Mouse (Mus musculus) right cerebral cortex, postnatal 4 days (tissue): ENCODE data around the gene Selenok.

Experiments used
- DNase-seq: peaks from one replicate; pipeline ENCODE4 v3.0.0-alpha.2; 2022

Selenok gene

DNA sequence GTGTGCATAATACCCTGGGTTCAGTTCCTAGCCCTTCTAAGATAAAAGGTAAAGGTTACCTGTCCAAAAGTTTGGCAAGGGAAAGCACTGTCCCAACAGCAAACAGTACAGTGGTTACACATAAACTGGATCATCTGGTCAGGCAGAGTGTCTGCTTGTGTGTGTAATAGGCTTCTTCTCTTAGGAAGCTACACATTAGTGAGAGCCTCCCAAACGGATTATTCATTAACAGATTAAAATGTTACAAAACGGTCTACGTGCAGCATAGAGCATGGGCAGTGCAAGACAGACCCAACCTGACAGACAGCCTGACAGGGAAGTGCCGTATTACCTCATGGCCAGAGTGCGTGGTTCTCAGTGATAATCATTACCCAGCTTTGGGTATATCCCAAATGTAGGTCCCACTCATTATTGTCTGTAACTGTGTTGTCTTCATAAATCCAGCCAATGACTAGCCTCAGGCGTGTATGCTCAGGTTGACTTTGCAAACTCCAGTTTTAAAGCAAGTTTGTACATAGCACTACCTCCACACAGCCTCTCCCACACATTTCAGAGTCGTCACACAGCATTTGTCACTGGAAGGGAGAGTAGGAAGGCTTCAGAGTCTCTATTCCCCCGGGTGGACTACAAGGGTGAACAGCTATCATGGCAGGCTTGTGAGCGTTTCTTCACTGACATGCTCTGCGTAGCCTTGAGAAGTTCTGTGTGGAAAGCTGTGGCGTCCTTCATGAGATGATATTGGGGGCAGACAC, 28.1 kb downstream of the Selenok start:
- DNase-seq: no peak

DNA sequence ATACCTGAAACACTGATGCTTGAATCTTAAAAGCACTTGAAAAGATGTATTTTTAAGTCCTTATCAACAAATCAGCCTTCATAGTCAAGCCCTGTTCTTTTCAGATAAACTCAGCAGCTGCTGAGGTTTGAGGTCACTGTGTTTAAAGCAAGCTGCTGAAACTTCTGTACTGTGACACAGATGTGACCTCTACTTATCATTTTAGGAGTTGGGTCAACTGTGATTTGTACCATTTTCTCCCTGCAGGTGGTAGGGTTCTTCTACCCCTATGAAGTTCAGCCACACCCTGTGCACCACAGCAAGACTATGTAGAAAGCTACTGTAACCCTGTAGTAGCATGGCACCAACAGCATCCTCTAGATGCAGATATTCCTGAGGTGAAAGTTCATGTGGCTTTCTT, 29.2 kb downstream of the Selenok start:
- no peak for DNase-seq

DNA sequence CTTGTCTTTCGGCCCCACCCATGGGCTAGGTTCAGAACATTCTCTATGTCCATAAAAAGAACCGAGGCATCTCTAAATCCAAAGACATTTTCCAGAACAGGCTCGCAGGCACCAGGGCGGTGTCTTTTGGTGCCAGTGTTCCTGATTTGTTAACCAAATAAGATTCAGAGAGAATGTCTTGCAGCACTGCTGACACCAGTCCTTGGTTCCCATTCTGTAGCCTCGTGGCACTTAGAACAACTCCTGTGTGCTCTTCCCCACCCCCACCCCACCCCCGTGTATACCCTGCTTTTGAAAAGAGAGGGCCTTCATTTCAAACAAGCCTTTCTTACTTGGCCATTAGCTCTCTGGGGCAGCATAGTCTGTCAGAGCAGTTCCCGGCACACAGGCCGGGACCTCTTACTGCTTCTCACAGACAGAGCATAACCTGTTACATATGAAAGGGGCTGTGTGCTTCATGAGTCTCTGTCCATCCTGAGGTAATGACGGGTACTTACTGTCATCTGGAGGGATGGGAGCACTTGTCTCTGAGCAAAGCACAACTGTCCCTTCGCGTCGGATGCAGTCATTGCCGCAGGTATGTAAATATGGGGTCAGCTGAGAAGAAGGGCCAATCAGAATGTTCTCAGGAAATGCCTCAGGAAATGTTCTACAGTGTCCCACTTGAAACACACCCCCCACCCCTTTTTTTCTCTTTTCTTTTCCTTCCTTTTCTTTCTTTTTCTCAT, 30.8 kb downstream of the Selenok start:
- DNase-seq: no peak

DNA sequence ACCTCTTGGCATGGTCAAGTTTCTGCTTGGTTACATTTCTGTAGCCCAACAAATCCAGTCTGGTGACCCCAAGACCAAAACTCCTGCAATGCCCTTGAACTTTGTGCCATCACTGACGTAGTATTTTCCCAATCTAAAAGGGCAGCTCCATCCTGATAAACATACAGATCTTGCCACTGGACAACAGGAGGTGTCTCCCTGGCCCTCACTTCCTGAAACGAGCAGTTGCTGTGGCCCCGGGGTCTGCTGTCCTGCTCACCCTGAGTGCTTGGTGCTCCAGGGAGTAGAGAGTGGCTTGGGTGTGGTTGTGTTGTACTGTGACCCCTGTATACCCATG, 31.3 kb downstream of the Selenok start:
- no peak for DNase-seq

DNA sequence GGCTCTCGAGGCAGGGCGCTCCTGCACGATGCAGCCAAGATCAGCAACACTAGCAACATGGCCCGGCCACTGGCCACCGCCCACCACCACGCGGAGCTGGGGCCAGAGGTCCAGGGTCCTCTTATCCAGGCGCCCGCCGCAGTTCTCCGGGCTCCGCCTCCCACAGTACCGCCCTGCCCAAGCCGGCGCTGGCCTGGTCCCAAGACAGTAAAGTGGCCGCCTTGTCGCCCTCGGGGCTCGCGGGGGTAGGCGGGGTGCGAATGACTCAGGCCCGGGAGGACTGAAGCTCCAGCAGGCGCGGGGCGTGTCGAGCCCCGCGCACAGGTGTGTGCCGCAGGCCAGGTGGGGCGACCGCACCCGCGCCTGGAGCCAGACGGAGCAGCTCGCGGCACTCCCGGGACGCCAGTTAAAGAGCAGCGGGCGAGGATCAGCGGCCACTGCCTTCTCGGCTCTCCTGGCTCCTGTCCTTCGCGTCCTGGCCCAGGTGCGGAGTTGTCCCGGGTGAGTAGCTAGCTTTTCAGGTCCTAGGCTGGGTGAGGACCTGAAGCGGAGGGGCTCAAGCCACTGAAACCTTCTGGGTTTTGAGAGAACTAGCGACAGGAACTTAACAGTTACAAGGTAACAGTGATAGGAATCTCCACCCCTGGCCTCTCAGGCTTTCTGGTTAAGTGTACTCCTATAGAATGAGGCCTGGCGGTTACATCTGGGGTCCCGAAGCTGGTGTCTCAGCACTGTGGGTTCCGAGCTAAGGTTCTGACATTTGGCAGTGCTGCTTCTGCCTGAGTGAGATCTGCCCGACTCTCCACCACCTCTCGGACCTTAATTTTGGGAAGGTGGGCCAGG, 40.8 kb downstream of the Selenok start, which contains the start of the genes Il17rb and Chdh:
TSS of gene Il17rb (minus strand) at position 164 of the 843 bp plus-strand sequence.
TSS of gene Chdh (plus strand) at position 291 of the 843 bp plus-strand sequence.
- peak; percentile 62 for DNase-seq

DNA sequence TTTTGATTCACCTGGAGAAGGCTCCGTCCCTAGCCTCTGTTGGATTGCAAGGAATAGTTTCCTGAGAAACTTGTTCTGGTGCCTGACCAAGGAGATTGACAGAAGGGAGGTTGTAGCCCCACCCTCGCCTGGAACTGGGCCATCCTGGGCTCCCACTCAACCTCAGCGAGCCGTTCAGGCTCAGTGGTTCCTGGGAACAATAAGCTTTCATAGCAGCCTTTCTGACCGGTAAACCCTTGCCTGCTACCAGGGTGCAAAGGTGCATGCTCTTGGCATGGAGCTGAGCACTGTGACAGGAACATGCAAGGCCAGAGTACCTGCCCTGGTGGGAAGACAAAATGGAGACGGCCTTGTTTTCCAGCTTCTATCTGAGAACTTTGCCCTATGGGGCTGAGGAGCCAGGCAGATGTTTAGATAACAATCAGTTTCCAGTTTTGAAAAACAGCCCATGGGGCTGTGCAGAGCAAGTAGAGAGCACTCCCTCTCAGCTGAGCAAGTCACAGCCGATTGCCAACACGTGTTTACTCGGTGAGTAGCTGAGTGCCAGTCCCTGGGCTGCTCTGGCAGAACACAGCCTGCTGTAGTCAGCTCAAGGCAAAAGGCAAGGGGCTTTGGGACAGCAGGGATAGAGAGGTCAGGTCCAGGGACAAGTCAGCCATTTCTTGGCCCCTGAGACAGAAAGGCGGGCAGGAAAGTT, 41.9 kb downstream of the Selenok start:
- DNase-seq: peak; percentile 60

DNA sequence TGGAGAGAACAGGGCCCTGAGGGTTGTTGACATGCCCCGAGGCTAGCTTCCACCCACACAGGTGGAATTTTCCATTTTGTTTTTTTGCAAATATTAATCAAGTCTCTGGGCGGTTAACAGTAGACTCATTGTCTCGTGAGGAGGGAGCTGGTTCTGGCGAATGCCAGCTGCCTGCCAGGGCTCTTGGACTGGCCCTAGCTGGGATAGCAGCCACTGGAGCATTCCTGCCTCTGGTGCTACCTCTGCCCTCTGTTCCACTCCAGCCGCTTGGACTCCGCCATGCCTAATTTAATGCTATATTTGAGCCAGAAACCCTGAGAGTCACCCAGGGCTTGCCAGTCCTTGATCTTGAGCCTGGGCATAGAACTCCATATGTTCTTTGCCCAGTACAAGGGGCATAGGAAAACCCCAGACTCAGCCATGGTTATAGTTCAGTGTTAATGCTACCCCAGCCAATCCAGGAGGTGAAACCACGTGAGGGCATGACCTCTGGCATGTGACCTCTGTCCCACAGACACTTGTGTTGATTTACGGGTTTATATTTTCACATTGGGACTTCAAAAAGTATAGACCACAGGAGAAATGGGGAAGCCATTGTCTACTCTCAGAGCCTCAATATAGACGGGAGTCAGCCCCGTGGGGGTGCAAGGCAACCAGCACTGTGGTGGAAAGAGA, 43.9 kb downstream of the Selenok start:
- DNase-seq: no peak

DNA sequence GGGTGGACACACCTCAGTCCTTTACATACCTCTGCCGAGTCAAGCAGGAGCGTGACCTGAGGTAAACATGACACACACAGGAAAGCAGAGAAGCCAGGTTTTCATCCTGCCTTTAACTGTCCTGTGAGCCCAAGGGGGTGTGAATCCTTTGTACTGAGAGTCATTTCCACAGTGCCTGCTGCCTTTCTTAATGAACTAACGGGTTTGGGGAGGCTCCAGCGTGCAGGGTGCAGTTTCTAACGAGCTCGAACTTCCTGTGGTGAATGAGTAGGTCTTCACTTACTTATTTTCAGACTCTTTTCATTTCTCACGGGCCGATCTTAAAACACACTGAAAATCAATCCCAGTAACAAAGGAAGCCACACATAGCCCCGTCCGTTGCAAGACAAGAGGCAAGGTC, 46.4 kb downstream of the Selenok start:
- DNase-seq: no peak

DNA sequence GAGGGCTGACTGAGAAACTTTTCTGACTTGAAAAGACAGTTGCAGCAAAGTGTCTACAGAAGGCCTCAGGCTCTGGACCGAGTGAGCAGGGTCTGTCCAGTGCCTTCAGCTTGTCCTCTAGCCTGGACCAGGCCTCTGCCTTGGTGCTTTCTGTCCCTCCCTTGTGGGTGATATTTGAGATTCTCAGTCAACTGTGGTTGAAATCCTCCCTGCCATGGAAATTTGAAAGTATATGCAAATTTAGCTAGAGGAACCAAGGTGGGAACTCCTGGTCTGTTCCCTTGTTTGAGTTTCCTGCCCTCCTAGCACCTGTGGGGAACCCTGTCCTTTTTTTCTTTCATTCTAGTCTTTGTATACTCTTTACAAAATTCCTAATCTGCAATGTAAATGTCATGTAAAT, 46.9 kb downstream of the Selenok start:
- DNase-seq: no peak

DNA sequence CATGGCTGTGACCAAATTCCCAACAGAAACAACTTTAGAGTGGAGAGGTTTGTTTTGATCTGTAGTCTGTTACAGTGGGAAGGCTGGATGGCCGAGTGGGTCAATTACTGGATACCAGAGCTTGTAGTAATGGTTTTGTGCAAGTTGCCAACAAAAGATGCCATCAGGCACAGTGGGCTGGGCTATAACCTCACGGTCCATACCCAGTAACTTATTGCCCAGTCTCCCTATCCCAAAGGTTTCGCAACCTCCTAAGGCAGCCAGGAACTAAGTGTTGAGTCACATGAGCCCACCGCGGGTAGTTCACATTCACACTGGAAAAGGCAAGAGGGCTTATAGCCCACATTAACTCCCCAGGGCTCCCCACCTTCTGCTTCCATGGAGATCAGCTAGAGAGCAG, 48.6 kb downstream of the Selenok start:
- DNase-seq: no peak

DNA sequence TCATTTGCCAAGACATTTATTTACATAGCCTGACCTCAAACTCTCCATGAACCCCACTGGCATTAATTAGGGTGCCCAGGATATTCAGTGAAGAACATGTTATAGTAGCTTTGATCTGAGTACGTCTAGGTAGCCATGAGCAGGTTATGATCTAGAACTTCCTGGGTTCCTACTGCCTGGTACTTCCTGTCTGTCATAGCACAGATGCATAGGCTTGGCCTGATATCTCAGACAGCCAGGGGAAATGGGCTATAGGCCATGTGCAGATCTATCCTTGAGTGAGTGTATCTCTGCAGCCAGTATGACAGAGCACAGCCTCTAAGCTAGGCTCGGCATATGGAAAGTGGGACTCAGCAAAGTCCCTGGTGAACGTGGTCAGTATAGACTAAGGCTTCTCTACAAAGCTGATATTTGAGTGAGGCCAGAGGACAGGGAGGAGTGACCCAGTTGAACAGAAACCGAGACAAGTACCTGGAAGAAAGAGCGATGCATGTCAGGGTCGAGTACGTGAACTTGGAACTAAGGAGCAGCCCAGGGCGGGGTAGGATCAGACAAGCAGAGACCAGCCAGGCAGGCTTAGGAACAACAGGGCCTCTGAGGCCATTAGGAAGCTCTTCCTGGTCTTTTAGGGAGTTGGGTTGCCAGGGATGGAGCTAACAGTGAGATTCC, 49.8 kb downstream of the Selenok start:
- DNase-seq: no peak

DNA sequence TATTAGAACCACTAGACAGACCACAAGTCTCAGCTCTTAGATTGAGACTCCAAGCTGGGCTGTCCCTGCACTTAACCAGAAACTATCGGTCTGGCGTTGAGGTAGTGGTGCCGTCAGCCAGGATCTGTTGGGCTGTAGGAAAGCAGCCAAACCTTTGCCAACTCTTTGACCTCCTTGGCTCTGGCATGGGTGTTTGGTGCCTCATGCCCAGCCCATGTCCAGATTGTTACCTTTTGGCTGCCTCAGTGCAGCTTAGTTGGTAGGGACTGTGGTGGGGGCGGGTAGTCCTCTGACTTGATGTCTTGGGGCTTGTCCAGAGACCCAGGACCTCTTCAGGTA, 50.3 kb downstream of the Selenok start:
- no peak for DNase-seq

DNA sequence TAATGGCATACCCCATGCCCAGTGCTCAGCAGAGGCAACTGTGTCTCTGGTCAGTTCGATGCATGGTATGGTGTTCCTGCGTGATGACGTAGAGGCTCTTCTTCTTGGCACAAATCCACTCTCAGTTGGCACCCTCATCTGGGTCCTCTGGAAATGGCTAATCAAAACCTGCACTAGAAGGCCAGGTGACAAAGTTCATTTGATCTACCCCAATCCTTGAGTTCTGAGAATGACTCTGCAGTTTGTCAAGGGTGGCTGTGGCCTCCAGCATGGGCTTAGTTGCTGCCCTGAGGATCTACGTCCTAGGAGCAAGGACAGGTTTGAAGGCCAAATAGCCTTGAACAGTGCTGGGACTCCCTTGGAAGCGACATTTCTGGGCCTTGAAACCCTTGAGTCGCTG, 50.7 kb downstream of the Selenok start:
- DNase-seq: no peak

DNA sequence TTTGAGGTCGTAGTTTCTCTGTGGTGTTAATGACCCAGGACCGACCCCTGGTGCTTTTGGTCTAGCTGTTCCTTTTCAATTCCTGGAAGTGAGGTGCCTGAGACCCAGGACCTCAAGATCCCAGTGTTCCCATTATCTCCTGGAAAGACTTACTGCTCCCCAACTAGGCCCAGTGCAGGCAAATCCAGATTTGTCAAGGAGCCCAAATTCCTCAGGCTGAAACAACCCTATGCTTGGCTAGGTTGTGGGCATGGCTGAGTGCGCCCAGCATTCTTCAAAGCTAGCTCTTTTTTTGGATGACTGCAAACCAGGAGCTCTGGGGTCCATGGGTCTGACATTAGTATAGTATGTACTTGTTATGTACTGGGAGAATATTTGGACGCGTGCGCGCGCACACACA, 51.3 kb downstream of the Selenok start:
- DNase-seq: no peak

DNA sequence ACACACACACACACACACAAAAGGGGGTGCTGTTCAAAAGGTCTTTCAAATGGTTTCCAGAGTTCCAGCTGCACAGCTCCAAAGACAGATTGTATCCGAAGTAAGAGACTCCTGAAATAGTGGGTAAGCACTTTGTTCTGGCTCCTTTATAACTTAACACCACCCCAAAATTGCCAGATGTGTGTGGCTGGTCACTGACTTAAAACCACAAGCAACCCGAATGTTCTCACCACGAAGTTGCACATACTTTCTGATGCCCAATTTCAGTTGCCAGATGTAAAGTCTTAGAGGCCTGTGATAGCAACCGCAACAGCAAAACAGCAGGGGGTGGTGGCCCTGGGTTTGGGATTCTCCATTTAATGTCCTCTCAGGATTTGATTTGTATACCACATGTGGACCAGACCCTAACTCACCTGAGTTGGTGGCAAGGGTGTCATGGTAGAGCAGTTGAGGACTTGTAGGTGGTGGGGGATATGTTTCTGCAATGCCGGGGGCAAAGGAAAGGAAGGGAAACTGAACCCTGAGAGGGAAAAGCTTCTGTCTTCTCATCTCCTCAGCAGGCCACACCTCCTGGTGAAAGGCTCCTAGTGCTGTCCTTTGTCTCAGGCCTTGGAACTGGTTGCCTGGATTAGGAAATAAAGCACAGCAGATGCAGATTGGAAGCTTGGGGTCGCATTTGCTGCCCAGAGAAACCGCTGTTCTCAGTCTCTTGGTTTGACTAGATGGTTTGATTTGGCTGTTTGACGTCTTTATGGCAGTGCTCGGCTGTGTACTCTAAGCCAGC, 51.9 kb downstream of the Selenok start:
- DNase-seq: no peak

DNA sequence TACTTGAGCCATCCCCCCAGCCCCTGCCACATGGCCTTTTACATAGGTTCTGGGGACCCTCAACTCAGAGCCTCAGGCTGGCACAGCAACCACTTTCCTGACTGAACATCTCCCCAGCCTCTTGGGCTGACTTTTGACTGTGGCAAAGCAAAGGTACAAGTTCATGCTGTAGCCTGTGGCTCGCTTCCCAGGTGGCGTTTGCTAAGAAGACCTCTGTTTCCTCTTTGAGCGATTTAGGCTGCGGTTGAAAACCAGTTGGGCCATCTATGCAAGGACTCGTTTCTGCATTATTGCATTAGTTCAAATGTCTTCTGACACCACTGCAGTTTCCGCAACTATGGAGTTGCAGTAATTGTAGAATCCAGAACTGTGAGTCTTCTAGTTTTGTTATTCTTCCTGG, 54.4 kb downstream of the Selenok start:
- no peak for DNase-seq

DNA sequence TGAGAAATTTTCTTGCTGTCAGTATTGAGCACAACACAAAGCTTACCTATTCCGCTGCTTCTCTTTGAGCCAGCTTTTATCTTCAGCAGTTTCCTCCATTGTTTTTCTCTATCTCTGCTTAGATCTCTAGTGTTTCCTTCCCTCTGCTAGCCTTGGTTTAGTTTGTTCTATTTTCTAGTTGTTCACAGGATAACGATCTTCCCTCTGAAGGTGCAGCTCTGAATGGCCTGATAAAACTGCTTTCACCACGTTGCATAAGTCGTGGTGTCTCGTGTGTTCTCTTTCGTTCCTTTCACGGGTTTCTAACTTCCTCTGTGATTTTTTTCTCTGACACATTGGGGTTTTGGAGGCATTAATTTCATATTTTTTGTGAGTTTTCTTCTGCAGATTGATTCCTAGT, 56.3 kb downstream of the Selenok start:
- DNase-seq: no peak
